Mouse (Mus musculus) liver, adult 2 months (tissue): Measurements from ENCODE around the gene Fam185a.

Experiments used
- CTCF ChIP-seq: fragments of 200-500 bp; IDR thresholded peaks from 2 replicates; pipeline ENCODE4 v1.5.1; 2011; ENCODE audit warnings: low read depth, low read length, control low read depth
- POLR2A ChIP-seq: fragments of 200-500 bp; IDR thresholded peaks from 2 replicates; pipeline ENCODE4 v1.6.1; 2011; ENCODE audit warnings: low read length, control low read depth; ENCODE audit not compliant: insufficient read depth; ENCODE audit errors: extremely low read depth

DNA sequence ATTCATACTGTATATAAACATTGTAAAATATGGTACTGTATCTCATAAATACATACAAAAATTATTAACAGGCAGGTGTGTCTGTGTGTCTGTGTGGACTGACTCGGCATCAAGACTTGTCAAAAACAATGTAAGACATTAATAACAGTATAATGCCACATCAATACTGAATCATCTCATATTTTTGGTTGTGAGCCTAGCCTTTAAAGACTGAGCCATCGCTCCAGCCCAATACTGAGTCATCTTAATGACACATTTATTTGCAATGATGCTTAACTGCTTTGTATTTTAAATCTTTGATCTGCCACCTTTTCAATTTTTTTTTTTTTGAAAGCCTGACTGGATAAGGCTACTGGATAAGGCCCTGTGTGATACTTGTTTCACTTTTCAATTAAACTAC, 73.7 kb downstream of the Fam185a start:
- TF ChIP-seq POLR2A, result no peak
- TF ChIP-seq CTCF, result no peak
